Mouse (Mus musculus) R1 (cell line): ENCODE measurements around the gene Psen1.

Experiments used
- DNase-seq: peaks from one replicate; pipeline ENCODE4 v3.0.0-alpha.2; 2018; ENCODE audit warnings: low read depth, low spot score

Psen1 gene

GRCm38 (mm10) chr12:83723037-83723436 is 35.1 kb downstream of the Psen1 start:
- no peak for DNase-seq

- no peak for DNase-seq
These were observed 38.8 kb downstream of the Psen1 start for GRCm38 (mm10) chr12:83726510-83727308.

- no peak for DNase-seq
These were observed 44.3 kb downstream of the Psen1 start for GRCm38 (mm10) chr12:83732225-83732624.

- DNase-seq = no peak
These were observed 46.1 kb downstream of the Psen1 start for GRCm38 (mm10) chr12:83734047-83734446.

GRCm38 (mm10) chr12:83736236-83736635 is 48.3 kb downstream of the Psen1 start:
- DNase-seq = no peak

GRCm38 (mm10) chr12:83738651-83739050 is 50.7 kb downstream of the Psen1 start:
- DNase-seq = no peak

- DNase-seq = no peak
These were observed 53.8 kb downstream of the Psen1 start for GRCm38 (mm10) chr12:83741722-83742121.

GRCm38 (mm10) chr12:83742834-83743233 is 54.9 kb downstream of the Psen1 start:
- DNase-seq = no peak

GRCm38 (mm10) chr12:83743712-83744111 is 55.8 kb downstream of the Psen1 start:
- DNase-seq = no peak

- peak; percentile 92 for DNase-seq
These were observed 61.2 kb downstream of the Psen1 start for GRCm38 (mm10) chr12:83749186-83749585.

GRCm38 (mm10) chr12:83752495-83752894 is 64.5 kb downstream of the Psen1 start:
- DNase-seq = no peak

- peak; percentile 70 for DNase-seq
These were observed 70.8 kb downstream of the Psen1 start for GRCm38 (mm10) chr12:83758735-83759134.

- DNase-seq = no peak
These were observed 72.2 kb downstream of the Psen1 start for GRCm38 (mm10) chr12:83760201-83760600.

GRCm38 (mm10) chr12:83762706-83763105 is 74.8 kb downstream of the Psen1 start:
- DNase-seq = no peak

GRCm38 (mm10) chr12:83763311-83764043 is 75.5 kb downstream of the Psen1 start, which contains the start of gene Papln:
TSS of gene Papln (plus strand) at chr12:83763634.
- no peak for DNase-seq

GRCm38 (mm10) chr12:83764044-83764365 is 76.1 kb downstream of the Psen1 start:
- DNase-seq = no peak

GRCm38 (mm10) chr12:83764519-83764918 is 76.6 kb downstream of the Psen1 start:
- DNase-seq = peak; percentile 60

- DNase-seq = no peak
These were observed 78.1 kb downstream of the Psen1 start for GRCm38 (mm10) chr12:83765965-83766603.

- DNase-seq = no peak
These were observed 79.9 kb downstream of the Psen1 start for GRCm38 (mm10) chr12:83767833-83768232.

GRCm38 (mm10) chr12:83768235-83768899 is 80.4 kb downstream of the Psen1 start:
- DNase-seq = no peak

- DNase-seq = peak; percentile 82
These were observed 82.7 kb downstream of the Psen1 start for GRCm38 (mm10) chr12:83770418-83771256.
